Mouse (Mus musculus) E14TG2a.4 (cell line): ENCODE measurements around the gene Stard10.

Source experiments
- CTCF ChIP-seq: conservative IDR thresholded peaks from 2 replicates; pipeline ENCODE4 v1.5.1; 2014; ENCODE audit warnings: low read length
- NANOG ChIP-seq: IDR thresholded peaks from 2 replicates; pipeline ENCODE4 v1.6.1; 2014; ENCODE audit warnings: borderline replicate concordance, low read length, mixed read lengths
- POU5F1 ChIP-seq: IDR thresholded peaks from 2 replicates; pipeline ENCODE4 v1.6.1; 2014; ENCODE audit warnings: low read length, borderline replicate concordance

DNA sequence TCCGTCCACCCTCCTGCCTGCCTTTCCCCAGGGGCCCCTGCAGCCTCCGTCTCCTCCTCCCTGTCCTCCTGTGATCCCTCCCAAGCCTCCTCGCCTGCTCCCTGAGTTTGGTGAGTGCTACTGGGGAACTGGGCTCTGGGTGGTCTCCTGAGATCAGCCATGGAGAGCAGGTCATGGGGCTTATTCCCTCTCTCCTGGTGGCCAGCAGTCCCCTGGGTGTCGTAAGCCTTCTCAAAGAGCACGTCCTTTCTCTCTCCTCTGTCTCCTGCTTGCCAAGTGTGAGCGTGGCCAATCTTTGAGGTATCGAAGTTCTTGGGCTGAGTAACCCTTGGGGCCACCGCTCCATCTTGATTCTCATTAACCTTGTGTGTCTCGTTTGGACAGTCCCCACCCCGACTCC, 68.0 kb downstream of the Stard10 start:
- TF ChIP-seq CTCF = no peak
- no peak for TF ChIP-seq POU5F1
- TF ChIP-seq NANOG = no peak
